Mouse (Mus musculus): ENCODE measurements around the gene Dpm3.

DNA sequence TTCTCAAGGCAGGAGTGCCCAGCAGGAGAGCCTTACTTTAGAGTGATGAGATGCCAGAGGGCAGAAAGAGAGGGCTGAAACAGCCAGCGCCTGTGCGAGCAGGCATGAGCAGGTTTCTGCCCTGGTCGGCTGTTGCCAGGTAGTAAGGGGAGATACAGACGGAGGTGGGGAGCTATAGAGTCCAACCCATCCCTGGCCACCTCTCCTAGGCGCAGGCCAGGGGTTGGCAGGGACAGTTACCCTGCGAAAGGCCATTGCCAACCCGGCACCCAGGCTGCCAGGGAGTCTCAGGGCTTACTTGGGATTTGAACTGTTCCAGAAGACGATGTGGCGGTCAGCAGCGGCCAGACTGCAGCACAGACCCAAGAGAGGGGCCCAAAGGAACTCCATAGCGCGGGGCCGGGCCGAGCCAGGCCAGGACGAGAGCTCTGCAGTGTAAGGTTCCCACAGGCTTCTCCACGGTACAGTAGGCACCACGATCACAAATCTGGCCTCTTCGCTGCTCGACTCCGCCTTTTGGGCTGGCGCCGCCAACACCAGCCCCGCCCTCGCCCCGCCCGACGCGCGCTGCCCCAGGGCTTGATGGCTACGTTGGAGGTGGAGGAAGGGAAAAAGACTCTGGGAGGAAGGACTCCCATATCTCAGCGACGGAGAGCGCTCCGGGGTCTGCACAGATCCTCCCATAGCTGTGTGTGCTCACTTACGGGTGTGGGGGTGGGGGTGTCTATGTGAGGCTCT, 20.2 kb downstream of the Dpm3 start:
- TF ChIP-seq USF1 (IDR thresholded peaks at IDR 0.05; ENCODE audit: low read depth) (no peak), POLR2A (IDR thresholded peaks at IDR 0.05; ENCODE audit: insufficient read length, low read depth) (peak; percentile 97), MAX (IDR thresholded peaks at IDR 0.05; ENCODE audit: low read depth) (no peak), CEBPB (IDR thresholded peaks at IDR 0.05; ENCODE audit: insufficient read depth, poor library complexity, severe bottlenecking) (no peak), MYOD1 (IDR thresholded peaks at IDR 0.05; ENCODE audit: control insufficient read depth in 1 of 3, insufficient read length in 2 of 3, low read depth in 2 of 3) (no peak), POLR2AphosphoS2 (IDR thresholded peaks at IDR 0.05; ENCODE audit: insufficient read length, low read depth) (peak; percentile 96), E2F4 (IDR thresholded peaks at IDR 0.05; ENCODE audit: insufficient read depth) (no peak), TCF12 (IDR thresholded peaks at IDR 0.05; ENCODE audit: insufficient read depth, poor library complexity, severe bottlenecking) (no peak), SRF (IDR thresholded peaks at IDR 0.05; ENCODE audit: control insufficient read depth, insufficient read length, low read depth) (no peak), MYOG (IDR thresholded peaks at IDR 0.05; ENCODE audit: control insufficient read depth in 1 of 3, insufficient read depth in 1 of 3, insufficient read length in 2 of 3, low read depth in 2 of 3) (no peak)
